Mouse (Mus musculus) hindbrain, embryonic 13.5 days (tissue): ENCODE measurements around the gene Gbe1. TPM values are rescaled to one million over a fixed set of nuclear protein-coding genes. Genes with fewer than 3 reads are reported as not detected.

Experiments
- ATAC-seq: fragments of 200-750 bp; cut with Nextera tagmentation; 2 replicates; pipeline ENCODE4 v1.8.0; 2017; ENCODE audit warnings: moderate TSS enrichment; ENCODE audit not compliant: low FRiP score
- H3K27ac ChIP-seq: fragments of 300-500 bp; sonication (generic); 2 replicates; pipeline ENCODE4 v1.5.1; 2015; ENCODE audit warnings: inconsistent platforms, mild to moderate bottlenecking, moderate library complexity
- H3K27me3 ChIP-seq: fragments of 300-500 bp; sonication (generic); 2 replicates; pipeline ENCODE4 v1.6.1; 2015; ENCODE audit warnings: mild to moderate bottlenecking, inconsistent platforms
- H3K36me3 ChIP-seq: fragments of 300-500 bp; sonication (generic); 2 replicates; pipeline ENCODE4 v1.6.1; 2015; ENCODE audit warnings: mild to moderate bottlenecking, inconsistent platforms
- H3K4me1 ChIP-seq: fragments of 300-500 bp; sonication (generic); replicated peaks from 2 replicates; pipeline ENCODE4 v1.6.1; 2015; ENCODE audit warnings: inconsistent platforms
- H3K4me2 ChIP-seq: fragments of 300-500 bp; sonication (generic); 2 replicates; pipeline ENCODE4 v1.6.1; 2015; ENCODE audit warnings: inconsistent platforms, mild to moderate bottlenecking, moderate library complexity
- H3K4me3 ChIP-seq: fragments of 300-500 bp; sonication (generic); 2 replicates; pipeline ENCODE4 v1.5.1; 2015; ENCODE audit warnings: mild to moderate bottlenecking, inconsistent platforms
- H3K9ac ChIP-seq: fragments of 300-500 bp; sonication (generic); 2 replicates; pipeline ENCODE4 v1.6.1; 2015; ENCODE audit warnings: mild to moderate bottlenecking, inconsistent platforms
- H3K9me3 ChIP-seq: fragments of 300-500 bp; sonication (generic); 2 replicates; pipeline ENCODE4 v1.6.1; 2016; ENCODE audit warnings: inconsistent platforms
- WGBS: fragments of 180-500 bp; shearing (Covaris S2); methylation state at CpG from one replicate; pipeline ENCODE4 v1.1.7; 2015; 5-methylcytosine and 5-hydroxymethylcytosine counted together
- polyA plus RNA-seq: library from polyadenylated mRNA; unstranded; fragments of >200 nt; fragmentation: Nextera tagmentation; extraction: Ambion mirVana; gene quantifications from 2 replicates; pipeline ENCODE4 v1.2.1, GENCODE M21; 2015

The Gbe1 gene
- 11.2 and 13.7 TPM in 2 replicates for polyA plus RNA-seq

- under 1% methylated on average over 82 of the region's 82 CpGs for WGBS
Measured at GRCm38 (mm10) chr16:70313886-70314577, at the start of gene Gbe1. Gene Gbe1 (plus strand): TSS chr16:70313949.

GRCm38 (mm10) chr16:70310691-70311090, 3.1 kb upstream of the Gbe1 start:
- no peak for ATAC-seq
- no peaks in the 10 kb centered on the region for H3K36me3 ChIP-seq
- no peak overlapping the region for H3K4me3 ChIP-seq
- no peak overlapping the region for H3K9ac ChIP-seq
- peaks cover 5% of the 10 kb centered on the region; the same call in 1 of the 2 replicates for H3K4me1 ChIP-seq
- no peak overlapping the region for H3K27ac ChIP-seq
- H3K4me2 ChIP-seq, result no peak overlapping the region
- 95% methylated on average over 4 of the region's 4 CpGs for WGBS
- H3K27me3 ChIP-seq, result 0 out of 2 replicates have a peak, but pooled peaks cover 4% of the 10 kb centered on the region
- H3K9me3 ChIP-seq, result no peaks in the 10 kb centered on the region

More at GRCm38 (mm10) chr16:70313886-70314577, at the start of gene Gbe1:
- H3K4me1 ChIP-seq, result peaks cover 5% of the 10 kb centered on the region; the same call in 1 of the 2 replicates
- H3K27me3 ChIP-seq, result 0 out of 2 replicates have a peak, but pooled peaks cover 4% of the 10 kb centered on the region
- H3K4me2 ChIP-seq, result peak within 1 kb of the TSS; percentile 71
- no peaks in the 10 kb centered on the region for H3K9me3 ChIP-seq
- peak within 1 kb of the TSS; percentile 91 for H3K27ac ChIP-seq
- no peaks in the 10 kb centered on the region for H3K36me3 ChIP-seq
- peak within 1 kb of the TSS; percentile 60 for H3K4me3 ChIP-seq
- peak within 1 kb of the TSS; percentile 89 for H3K9ac ChIP-seq
- peak; percentile 98 for ATAC-seq

GRCm38 (mm10) chr16:70313496-70313885, 258 bp upstream of the Gbe1 start:
- ATAC-seq, result no peak
- H3K4me3 ChIP-seq, result peak overlapping the region; percentile 60
- H3K9me3 ChIP-seq, result no peaks in the 10 kb centered on the region
- H3K4me2 ChIP-seq, result peak overlapping the region; percentile 71
- WGBS, result 4% methylated on average over 7 of the region's 7 CpGs
- peak overlapping the region; percentile 89 for H3K9ac ChIP-seq
- peaks cover 5% of the 10 kb centered on the region; the same call in 1 of the 2 replicates for H3K4me1 ChIP-seq
- peak overlapping the region; percentile 91 for H3K27ac ChIP-seq
- H3K27me3 ChIP-seq, result 0 out of 2 replicates have a peak, but pooled peaks cover 4% of the 10 kb centered on the region
- H3K36me3 ChIP-seq, result no peaks in the 10 kb centered on the region

- Histone ChIP-seq H3K36me3 (no peaks in the 10 kb centered on the region), H3K4me3 (peak overlapping the region; percentile 60), H3K4me2 (peak overlapping the region; percentile 71), H3K27ac (0 out of 2 replicates have a peak overlapping the region, but pooled peaks have one; percentile 91), H3K27me3 (0 out of 2 replicates have a peak, but pooled peaks cover 4% of the 10 kb centered on the region), H3K9ac (peak overlapping the region; percentile 89), H3K9me3 (no peaks in the 10 kb centered on the region), H3K4me1 (peaks cover 5% of the 10 kb centered on the region; the same call in 1 of the 2 replicates)
- under 1% methylated on average over 9 of the region's 9 CpGs for WGBS
- no peak for ATAC-seq
Measured at GRCm38 (mm10) chr16:70314578-70314930, 805 bp downstream of the Gbe1 start.

- no peak overlapping the region for H3K4me2 ChIP-seq
- H3K4me1 ChIP-seq, result peaks cover 5% of the 10 kb centered on the region; the same call in 1 of the 2 replicates
- no peak overlapping the region for H3K4me3 ChIP-seq
- no peaks in the 10 kb centered on the region for H3K36me3 ChIP-seq
- no peak for ATAC-seq
- no peak overlapping the region for H3K27ac ChIP-seq
- H3K9ac ChIP-seq, result no peak overlapping the region
- 45% methylated on average over 3 of the region's 3 CpGs for WGBS
- no peaks in the 10 kb centered on the region for H3K9me3 ChIP-seq
- 0 out of 2 replicates have a peak, but pooled peaks cover 4% of the 10 kb centered on the region for H3K27me3 ChIP-seq
Measured at GRCm38 (mm10) chr16:70315261-70315660, 1.5 kb downstream of the Gbe1 start.

- no peak overlapping the region for H3K4me2 ChIP-seq
- no peaks in the 10 kb centered on the region for H3K36me3 ChIP-seq
- ATAC-seq, result no peak
- no peaks in the 10 kb centered on the region for H3K9me3 ChIP-seq
- H3K27ac ChIP-seq, result no peak overlapping the region
- WGBS, result 32% methylated on average over 3 of the region's 3 CpGs
- H3K9ac ChIP-seq, result no peak overlapping the region
- H3K4me3 ChIP-seq, result no peak overlapping the region
- 0 out of 2 replicates have a peak, but pooled peaks cover 4% of the 10 kb centered on the region for H3K27me3 ChIP-seq
- H3K4me1 ChIP-seq, result peaks cover 5% of the 10 kb centered on the region; the same call in 1 of the 2 replicates
Measured at GRCm38 (mm10) chr16:70315862-70316390, 2.2 kb downstream of the Gbe1 start.

GRCm38 (mm10) chr16:70319388-70319787, 5.6 kb downstream of the Gbe1 start:
- H3K4me2 ChIP-seq, result no peak overlapping the region
- no peaks in the 10 kb centered on the region for H3K9me3 ChIP-seq
- ATAC-seq, result no peak
- H3K9ac ChIP-seq, result no peak overlapping the region
- H3K4me3 ChIP-seq, result no peak overlapping the region
- H3K27me3 ChIP-seq, result no peaks in the 10 kb centered on the region
- no peak overlapping the region for H3K27ac ChIP-seq
- H3K4me1 ChIP-seq, result no peaks in the 10 kb centered on the region; the same call in 1 of the 2 replicates
- H3K36me3 ChIP-seq, result no peaks in the 10 kb centered on the region
- 93% methylated on average over 6 of the region's 6 CpGs for WGBS

GRCm38 (mm10) chr16:70320612-70321280, 7.0 kb downstream of the Gbe1 start:
- no peak overlapping the region for H3K9ac ChIP-seq
- no peak overlapping the region for H3K4me3 ChIP-seq
- H3K36me3 ChIP-seq, result no peaks in the 10 kb centered on the region
- WGBS, result 78% methylated on average over 10 of the region's 10 CpGs
- H3K27ac ChIP-seq, result no peak overlapping the region
- no peak for ATAC-seq
- H3K27me3 ChIP-seq, result no peaks in the 10 kb centered on the region
- H3K4me1 ChIP-seq, result no peaks in the 10 kb centered on the region
- H3K9me3 ChIP-seq, result no peaks in the 10 kb centered on the region
- no peak overlapping the region for H3K4me2 ChIP-seq

GRCm38 (mm10) chr16:70326339-70326948, 12.7 kb downstream of the Gbe1 start:
- Histone ChIP-seq H3K4me2 (no peak overlapping the region), H3K9me3 (no peaks in the 10 kb centered on the region), H3K4me3 (no peak overlapping the region), H3K27ac (no peak overlapping the region), H3K27me3 (no peaks in the 10 kb centered on the region), H3K4me1 (no peaks in the 10 kb centered on the region), H3K9ac (no peak overlapping the region), H3K36me3 (no peaks in the 10 kb centered on the region)
- 89% methylated on average over 9 of the region's 9 CpGs for WGBS
- no peak for ATAC-seq

- Histone ChIP-seq H3K36me3 (no peaks in the 10 kb centered on the region), H3K27ac (no peak overlapping the region), H3K4me1 (no peaks in the 10 kb centered on the region), H3K9me3 (no peaks in the 10 kb centered on the region), H3K4me3 (no peak overlapping the region), H3K27me3 (no peaks in the 10 kb centered on the region), H3K9ac (no peak overlapping the region), H3K4me2 (no peak overlapping the region)
- ATAC-seq, result no peak
- 87% methylated on average over 6 of the region's 6 CpGs for WGBS
Measured at GRCm38 (mm10) chr16:70328566-70328965, 14.8 kb downstream of the Gbe1 start.

- Histone ChIP-seq H3K4me2 (no peak overlapping the region), H3K4me3 (no peak overlapping the region), H3K27ac (no peak overlapping the region), H3K9me3 (no peaks in the 10 kb centered on the region), H3K4me1 (no peaks in the 10 kb centered on the region), H3K9ac (no peak overlapping the region), H3K36me3 (no peaks in the 10 kb centered on the region), H3K27me3 (no peaks in the 10 kb centered on the region)
- no peak for ATAC-seq
- 74% methylated on average over 10 of the region's 10 CpGs for whole genome bisulfite sequencing
Measured at GRCm38 (mm10) chr16:70329036-70329435, 15.3 kb downstream of the Gbe1 start.

- Histone ChIP-seq H3K27ac (no peak overlapping the region), H3K9me3 (no peaks in the 10 kb centered on the region), H3K36me3 (no peaks in the 10 kb centered on the region), H3K4me3 (no peak overlapping the region), H3K4me1 (no peaks in the 10 kb centered on the region), H3K9ac (no peak overlapping the region), H3K27me3 (no peaks in the 10 kb centered on the region), H3K4me2 (no peak overlapping the region)
- WGBS, result 84% methylated on average over 6 of the region's 6 CpGs
- ATAC-seq, result no peak
Measured at GRCm38 (mm10) chr16:70329471-70329870, 15.7 kb downstream of the Gbe1 start.
